Mouse (Mus musculus): ENCODE data around the gene Gm4881.

DNA sequence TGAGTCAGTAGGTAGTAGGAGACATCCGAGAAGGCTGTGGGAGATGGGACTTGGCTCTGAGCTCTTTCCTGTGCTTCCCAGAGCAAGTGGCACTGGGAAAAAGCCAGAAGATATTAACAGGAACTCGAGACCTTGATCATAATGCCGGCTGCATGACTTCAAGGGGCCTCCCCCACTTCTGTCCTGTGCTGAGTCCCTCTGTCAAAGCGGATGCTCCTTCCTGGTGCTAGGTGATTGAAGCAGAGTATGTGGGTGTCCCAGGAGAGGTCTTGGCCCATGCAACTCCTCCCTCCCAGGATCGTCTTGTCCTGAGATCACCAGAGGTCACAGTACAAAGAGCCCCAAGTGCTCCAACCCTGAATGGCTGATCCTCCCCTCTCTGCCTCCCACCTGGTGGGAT lies 29.6 kb upstream of the Gm4881 start:
- TF ChIP-seq CTCF (IDR thresholded peaks at IDR 0.05; ENCODE audit: borderline replicate concordance, insufficient read depth, low read depth, low read length) (no peak), POLR2A (IDR thresholded peaks at IDR 0.05; ENCODE audit: borderline replicate concordance, insufficient read depth, low read length) (no peak)
